In the genomic region with DNA sequence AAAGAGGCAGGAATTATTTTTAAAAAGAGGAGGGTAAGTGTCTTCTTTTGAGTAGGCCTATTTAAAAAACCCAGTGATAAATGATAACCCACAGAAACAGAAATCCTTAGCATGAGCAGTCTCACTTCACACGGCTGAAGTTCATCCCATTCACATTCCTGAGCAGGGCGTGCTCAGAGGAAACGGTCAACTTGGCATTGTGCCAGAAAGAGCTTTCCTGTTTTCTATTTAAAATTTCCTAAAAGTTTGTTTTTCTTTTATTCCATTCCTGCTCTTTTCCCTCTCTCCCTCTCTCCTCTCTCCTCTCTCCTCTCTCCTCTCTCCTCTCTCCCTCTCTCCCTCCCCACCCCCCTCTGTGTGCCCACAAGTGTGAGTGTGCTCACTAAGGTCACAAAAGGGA, we compare ENCODE assay signal across 17 mouse cellular contexts. TPM values are rescaled to one million over a fixed set of nuclear protein-coding genes. Genes with fewer than 3 reads are reported as not detected.
DNase-seq lines count a peak whose midpoint lies in the region; ATAC-seq and TF ChIP-seq lines count a peak whose summit lies in the region.
"Had no signal": no experiment of that assay in that cellular context is flagged by ENCODE, and none has a peak within 500 bp of the region (broad histone marks: within the 10 kb centered on the region; RNA-seq: fewer than 3 reads in every experiment).

No protein-coding gene starts in this region.

- intact Hi-C loops in left cerebral cortex, postnatal 4 days (cut with DNase I): no loop called here

- H3K4me2 ChIP-seq in kidney, embryonic 16.5 days (replicated peaks; ENCODE audit: low read depth, low read length): no peak overlapping the region
- H3K4me2 ChIP-seq in lung, postnatal 0 days (replicated peaks; ENCODE audit: low read depth, low read length): peak overlapping the region; percentile 19; the same call in 1 of the 2 replicates
- H3K4me2 ChIP-seq: hindbrain, embryonic 15.5 days; lung, embryonic 15.5 days; neural tube, embryonic 12.5 days had no signal

- no peaks in the 10 kb centered on the region for H3K9me3 ChIP-seq in kidney, embryonic 16.5 days (ENCODE audit: low read length)
- H3K9me3 ChIP-seq in ES-E14 (ENCODE audit: control insufficient read depth, insufficient read depth, low read depth, low read length): no peaks in the 10 kb centered on the region
- H3K9me3 ChIP-seq in lung, postnatal 0 days (ENCODE audit: low read length): no peaks in the 10 kb centered on the region
- no peaks in the 10 kb centered on the region for H3K9me3 ChIP-seq in embryonic facial prominence, embryonic 10.5 days
- H3K9me3 ChIP-seq: hindbrain, embryonic 15.5 days; lung, embryonic 15.5 days; neural tube, embryonic 12.5 days had no signal

- WGBS in kidney, embryonic 16.5 days: 25% methylated on average over 3 of the region's 3 CpGs
- WGBS in lung, postnatal 0 days: 9% methylated on average over 3 of the region's 3 CpGs
- WGBS in embryonic facial prominence, embryonic 10.5 days: 61% methylated on average over 3 of the region's 3 CpGs

- no peaks in the 10 kb centered on the region for H3K27me3 ChIP-seq in kidney, embryonic 16.5 days (ENCODE audit: insufficient read depth, low read length)
- no peaks in the 10 kb centered on the region for H3K27me3 ChIP-seq in lung, postnatal 0 days (replicated peaks; ENCODE audit: insufficient read depth, low read length)
- peaks cover 13% of the 10 kb centered on the region for H3K27me3 ChIP-seq in embryonic facial prominence, embryonic 10.5 days (replicated peaks; ENCODE audit: low read depth, poor library complexity, severe bottlenecking)
- H3K27me3 ChIP-seq: hindbrain, embryonic 15.5 days; lung, embryonic 15.5 days; neural tube, embryonic 12.5 days had no signal

- no peaks in the 10 kb centered on the region for H3K36me3 ChIP-seq in kidney, embryonic 16.5 days (ENCODE audit: insufficient read depth, low read length)
- no peaks in the 10 kb centered on the region for H3K36me3 ChIP-seq in ES-E14 (ENCODE audit: control insufficient read depth, insufficient read depth, low read length, poor library complexity, severe bottlenecking)
- H3K36me3 ChIP-seq in lung, postnatal 0 days (ENCODE audit: insufficient read depth, low read length): no peaks in the 10 kb centered on the region
- no peaks in the 10 kb centered on the region for H3K36me3 ChIP-seq in embryonic facial prominence, embryonic 10.5 days (replicated peaks)
- H3K36me3 ChIP-seq: hindbrain, embryonic 15.5 days; lung, embryonic 15.5 days; neural tube, embryonic 12.5 days had no signal

- DNase-seq in heart, adult 8-10 months (ENCODE audit: low spot score): peak; percentile 48
- no peak for DNase-seq in heart, adult 9 months (ENCODE audit: low spot score in 2 of 2)
- DNase-seq in kidney, postnatal 4 days: peak; percentile 48 to 59
- DNase-seq in ES-E14 (ENCODE audit: low read depth, low spot score): peak; percentile 15
- DNase-seq in lung, postnatal 0 days (ENCODE audit: low spot score): peak; percentile 79
- DNase-seq in embryonic facial prominence, embryonic 10.5 days (ENCODE audit: low spot score): no peak
- no peak for DNase-seq in left cerebral cortex, postnatal 4 days
- DNase-seq: adrenal gland, adult 8-10 months; cerebellum, postnatal 10 days; gastrocnemius, postnatal 25 days; right cerebral cortex, postnatal 14 days had no signal

- H3K4me1 ChIP-seq in kidney, embryonic 16.5 days (ENCODE audit: insufficient read depth, low read length): peaks cover 11% of the 10 kb centered on the region; the same call in 1 of the 2 replicates
- peaks cover 0 to 3% of the 10 kb centered on the region in 2 experiments; a peak in 1 of 4 replicates for H3K4me1 ChIP-seq in ES-E14 (ENCODE audit: control insufficient read depth in 2 of 2, insufficient read depth in 2 of 2, low read length in 2 of 2, poor library complexity in 1 of 2)
- no peaks in the 10 kb centered on the region for H3K4me1 ChIP-seq in lung, postnatal 0 days (ENCODE audit: insufficient read depth, low read depth, low read length)
- H3K4me1 ChIP-seq in embryonic facial prominence, embryonic 10.5 days: peaks cover 12% of the 10 kb centered on the region; the same call in 1 of the 2 replicates
- H3K4me1 ChIP-seq: neural tube, embryonic 12.5 days had no signal

- no peak for TF ChIP-seq CTCF in lung, postnatal 0 days (IDR thresholded peaks at IDR 0.05)

- in situ Hi-C loops in ES-E14 (cut with MboI; ENCODE audit: low sequenced_read_pairs in 2 of 2, unreplicated experiment in 2 of 2): no loop called here

- no peak overlapping the region for H3K4me3 ChIP-seq in kidney, embryonic 16.5 days (ENCODE audit: low read length)
- H3K4me3 ChIP-seq in ES-E14 (ENCODE audit: insufficient read depth in 1 of 2, low read depth in 1 of 2, low read length in 2 of 2, poor library complexity in 1 of 2, severe bottlenecking in 1 of 2): no peak overlapping the region
- no peak overlapping the region for H3K4me3 ChIP-seq in lung, postnatal 0 days (ENCODE audit: low read depth, low read length)
- H3K4me3 ChIP-seq in embryonic facial prominence, embryonic 10.5 days: no peak overlapping the region
- H3K4me3 ChIP-seq: hindbrain, embryonic 15.5 days; lung, embryonic 15.5 days; neural tube, embryonic 12.5 days had no signal

- no peak for ATAC-seq in kidney, embryonic 16.5 days (ENCODE audit: low FRiP score, low TSS enrichment)
- ATAC-seq in lung, postnatal 0 days: peak; percentile 21; the same call in 1 of the 2 replicates
- ATAC-seq: intestine, embryonic 16.5 days had no signal

- H3K9ac ChIP-seq in kidney, embryonic 16.5 days (replicated peaks; ENCODE audit: low read length): no peak overlapping the region
- no peak overlapping the region for H3K9ac ChIP-seq in ES-E14 (ENCODE audit: insufficient read depth, low read depth, low read length, poor library complexity, severe bottlenecking)
- no peak overlapping the region for H3K9ac ChIP-seq in lung, postnatal 0 days (replicated peaks; ENCODE audit: low read depth)
- H3K9ac ChIP-seq: hindbrain, embryonic 15.5 days; lung, embryonic 15.5 days; neural tube, embryonic 12.5 days had no signal

- peak; percentile 29; the same call in 1 of the 2 replicates for TF ChIP-seq EP300 in lung, postnatal 0 days (IDR thresholded peaks at IDR 0.05)

- H3K27ac ChIP-seq in kidney, embryonic 16.5 days (ENCODE audit: low read length): no peak overlapping the region
- no peak overlapping the region for H3K27ac ChIP-seq in ES-E14 (ENCODE audit: insufficient read depth, low read depth, low read length, poor library complexity, severe bottlenecking)
- H3K27ac ChIP-seq in lung, postnatal 0 days (ENCODE audit: low read length): peak overlapping the region; percentile 43
- H3K27ac ChIP-seq in embryonic facial prominence, embryonic 10.5 days (replicated peaks): no peak overlapping the region
- H3K27ac ChIP-seq: hindbrain, embryonic 15.5 days; lung, embryonic 15.5 days; neural tube, embryonic 12.5 days had no signal

TF ChIP-seq in ES-E14, 5 proteins besides CTCF, POLR2A, EP300 and RAD21:
- no peak for TF ChIP-seq HCFC1 (IDR thresholded peaks at IDR 0.05; ENCODE audit: borderline replicate concordance, insufficient read depth, low read length)
- TF ChIP-seq ZC3H11A (IDR thresholded peaks at IDR 0.05; ENCODE audit: borderline replicate concordance, low read depth, low read length): no peak
- TF ChIP-seq CHD2 (IDR thresholded peaks at IDR 0.05; ENCODE audit: low read depth, low read length): no peak
- TF ChIP-seq MAFK (IDR thresholded peaks at IDR 0.05; ENCODE audit: insufficient read depth, low read depth, low read length): no peak
- no peak for TF ChIP-seq ZNF384 (IDR thresholded peaks at IDR 0.05; ENCODE audit: low read depth, low read length)
TF ChIP-seq in ES-E14: peak in this region for 0.

RNA-seq across cellular contexts. Expression of a gene that starts 3.1 kb away (rescaled TPM):
- total RNA-seq in heart, adult 8-10 months (2022): 100 to 1,000 TPM; 121 to 133 (median 126) TPM
- 309 and 336 TPM in 2 replicates for polyA plus RNA-seq in kidney, embryonic 16.5 days (2015; fragmentation: Nextera tagmentation; extraction: Ambion mirVana)
- total RNA-seq in ES-E14 (2012; rRNA removed): 31.0 and 52.4 TPM in 2 replicates
- polyA plus RNA-seq in lung, postnatal 0 days (2015; fragmentation: Nextera tagmentation; extraction: Ambion mirVana): 425 and 457 TPM in 2 replicates
- polyA plus RNA-seq in embryonic facial prominence, embryonic 10.5 days (2016; fragmentation: Nextera tagmentation; extraction: Ambion mirVana): 116 TPM in 2 replicates
- 100 to 1,000 TPM; 652 to 726 TPM for total RNA-seq in left cerebral cortex, postnatal 4 days (2021)
- total RNA-seq: MEL had no signal

Comparison
In these comparisons a context has a peak if more than half of its experiments do, and no peak if none do; other contexts are left out.
1. DNase-seq: peak in heart, adult 8-10 months (single experiment), kidney, postnatal 4 days (2 of 2), ES-E14 (single experiment) and lung, postnatal 0 days (single experiment); none in heart, adult 9 months (0 of 2), embryonic facial prominence, embryonic 10.5 days (single experiment) and left cerebral cortex, postnatal 4 days (single experiment).
2. RNA of a gene that starts 3.1 kb away (total RNA-seq): 652 to 726 TPM in left cerebral cortex, postnatal 4 days; 121 to 133 TPM in heart, adult 8-10 months and 31.0 to 52.4 TPM in ES-E14; every median in the first group is over 4 times any median in the second.